Mouse (Mus musculus) brain, adult 2 months (tissue): Measurements from ENCODE around the gene Tnfrsf18.

Source experiments
- DNase-seq: peaks from one replicate; pipeline ENCODE4 v3.0.0; 2011; ENCODE audit warnings: low read depth, low spot score

The Tnfrsf18 gene

GRCm38 (mm10) chr4:156026013-156026412 is at the start of gene Tnfrsf18:
TSS of gene Tnfrsf18 (plus strand) at chr4:156026164.
- peak; percentile 80 for DNase-seq

DNA sequence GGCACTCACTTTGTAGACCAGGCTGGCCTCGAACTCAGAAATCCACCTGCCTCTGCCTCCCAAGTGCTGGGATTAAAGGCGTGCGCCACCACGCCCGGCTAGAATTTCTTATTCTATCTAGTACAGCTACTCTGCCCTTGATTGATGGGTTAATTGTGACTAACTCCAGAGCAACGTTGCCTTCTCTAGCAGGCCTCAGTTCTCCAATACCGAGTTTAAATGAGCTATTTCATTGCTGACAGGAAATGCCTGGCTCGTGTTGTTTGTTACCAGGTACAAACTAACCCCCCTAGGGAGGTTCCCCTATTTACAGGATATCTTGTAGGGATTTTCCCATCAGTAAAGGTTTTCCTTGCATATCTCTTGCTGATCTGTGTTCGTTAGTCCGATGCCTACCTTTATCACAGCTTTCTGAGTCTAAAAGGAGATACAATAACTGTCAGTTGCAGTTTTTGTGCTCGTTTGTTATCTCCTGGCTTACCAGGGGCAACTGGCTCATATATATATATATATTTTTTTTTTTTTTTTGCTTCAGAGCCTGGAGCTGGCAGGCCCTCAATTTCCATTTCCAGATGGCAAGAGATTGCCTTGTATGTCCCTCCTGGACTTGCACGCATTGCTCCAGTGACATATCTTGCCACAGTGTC is 44.4 kb upstream of the Tnfrsf18 start:
- DNase-seq, result no peak

DNA sequence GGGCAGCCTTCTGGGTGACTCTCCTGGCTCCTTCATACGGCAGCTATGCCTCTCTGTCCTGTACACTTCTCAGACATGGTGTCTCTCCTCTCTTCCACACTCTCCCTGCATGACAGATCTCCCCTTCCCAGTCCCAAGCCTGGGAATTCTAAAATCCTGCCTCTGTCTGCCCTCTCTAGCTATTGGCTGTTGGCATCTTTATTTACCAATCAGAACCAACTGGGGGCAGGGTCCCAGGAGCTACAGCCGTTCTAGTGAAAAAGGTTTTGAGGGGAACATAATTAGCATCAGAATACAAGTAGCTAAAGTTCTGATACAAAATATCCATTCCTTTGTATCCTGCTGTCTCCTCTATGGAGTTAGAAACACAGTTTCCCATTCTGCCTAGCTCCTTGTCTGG is 42.2 kb upstream of the Tnfrsf18 start:
- DNase-seq, result no peak

- no peak for DNase-seq
Measured at GRCm38 (mm10) chr4:155991211-155991907, 34.6 kb upstream of the Tnfrsf18 start.

DNA sequence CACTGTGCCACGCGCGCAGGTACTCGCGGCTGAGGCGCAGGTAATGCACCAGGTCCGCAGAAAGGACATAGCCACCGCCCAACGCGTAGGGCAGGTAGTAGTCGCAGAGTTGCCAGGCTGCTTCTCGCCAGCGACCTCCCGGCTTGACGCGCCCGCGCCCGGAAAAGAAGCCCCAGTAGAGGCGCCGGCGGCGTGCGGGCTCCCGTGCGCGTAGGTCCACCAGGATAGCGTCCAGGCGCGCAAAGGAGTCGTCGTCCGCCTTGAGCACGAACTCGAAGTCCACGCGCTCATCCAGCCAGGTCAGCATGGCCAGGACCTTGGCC is 34.1 kb upstream of the Tnfrsf18 start:
- no peak for DNase-seq

- peak; percentile 97 for DNase-seq
Measured at GRCm38 (mm10) chr4:155992241-155992905, 33.6 kb upstream of the Tnfrsf18 start, which contains the start of the genes B3galt6 and Sdf4. TSS of gene B3galt6 (minus strand) at chr4:155992649. TSS of gene Sdf4 (plus strand) at chr4:155992872.

GRCm38 (mm10) chr4:155992906-155993547 is 32.9 kb upstream of the Tnfrsf18 start:
- peak; percentile 98 for DNase-seq

DNA sequence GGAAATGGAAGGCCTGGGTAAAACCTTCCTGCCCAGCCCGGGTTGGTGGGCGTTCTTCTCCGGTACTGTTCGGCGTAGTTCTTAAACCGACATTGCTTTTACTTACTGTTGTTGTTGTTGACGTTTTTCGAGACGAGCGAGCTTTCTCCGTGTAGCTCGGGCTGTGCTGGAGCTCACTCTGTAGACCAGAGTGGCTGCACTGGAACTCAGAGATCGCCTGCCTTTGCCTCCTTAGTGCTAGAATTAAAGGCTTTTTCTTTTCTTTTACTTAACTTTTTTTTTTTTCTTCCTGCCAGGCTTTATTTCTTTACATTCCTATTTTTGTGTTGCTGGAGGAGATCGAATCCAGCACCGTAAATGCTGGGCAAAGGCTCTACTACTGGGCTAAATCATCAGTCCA is 32.4 kb upstream of the Tnfrsf18 start:
- no peak for DNase-seq

- DNase-seq, result no peak
Measured at GRCm38 (mm10) chr4:156004109-156004508, 21.9 kb upstream of the Tnfrsf18 start.

- no peak for DNase-seq
Measured at GRCm38 (mm10) chr4:156008369-156008768, 17.6 kb upstream of the Tnfrsf18 start.

GRCm38 (mm10) chr4:156013637-156014036 is 12.3 kb upstream of the Tnfrsf18 start, which contains the start of gene Tnfrsf4:
TSS of gene Tnfrsf4 (plus strand) at chr4:156013843.
- peak; percentile 81 for DNase-seq

DNA sequence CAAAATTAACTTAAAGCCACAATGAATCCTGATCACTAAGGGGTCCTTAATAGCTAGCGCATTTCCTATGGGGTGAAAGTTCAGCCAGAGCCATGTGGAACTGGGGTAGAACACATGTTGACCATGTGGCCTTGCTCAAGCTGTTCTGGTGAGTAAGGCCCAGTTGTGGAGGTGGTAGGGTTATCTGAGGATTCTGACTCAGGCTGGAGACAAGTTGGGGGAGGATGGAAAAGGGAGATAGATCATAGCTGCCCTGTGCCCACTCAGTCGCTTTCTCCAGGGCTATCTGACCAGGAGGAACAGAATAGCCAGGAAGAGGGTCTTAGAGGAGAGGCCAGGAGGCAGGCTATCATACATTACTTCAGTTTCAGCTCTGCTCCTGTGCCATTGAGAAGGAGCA is 11.5 kb upstream of the Tnfrsf18 start:
- DNase-seq, result peak; percentile 37

DNA sequence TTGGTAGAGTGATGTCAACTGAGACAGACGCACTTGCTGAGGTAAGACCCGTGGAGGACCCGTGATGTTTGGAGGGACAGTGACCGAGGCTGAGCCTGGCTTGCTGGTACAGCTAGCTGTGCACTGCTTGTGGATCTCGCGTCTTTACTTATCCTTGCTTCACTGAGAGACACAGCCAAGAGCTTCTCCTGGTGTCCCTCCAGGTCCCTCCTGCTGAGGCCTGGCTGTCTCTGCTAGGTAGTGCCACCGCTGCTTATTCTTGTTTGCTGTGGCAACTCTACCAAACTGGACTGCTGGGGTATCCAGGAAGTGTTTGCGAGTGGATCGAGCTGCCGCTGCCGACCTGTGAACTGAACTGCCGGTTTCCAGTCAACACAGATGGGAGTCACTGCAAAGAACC is 6.2 kb upstream of the Tnfrsf18 start:
- DNase-seq, result no peak

DNA sequence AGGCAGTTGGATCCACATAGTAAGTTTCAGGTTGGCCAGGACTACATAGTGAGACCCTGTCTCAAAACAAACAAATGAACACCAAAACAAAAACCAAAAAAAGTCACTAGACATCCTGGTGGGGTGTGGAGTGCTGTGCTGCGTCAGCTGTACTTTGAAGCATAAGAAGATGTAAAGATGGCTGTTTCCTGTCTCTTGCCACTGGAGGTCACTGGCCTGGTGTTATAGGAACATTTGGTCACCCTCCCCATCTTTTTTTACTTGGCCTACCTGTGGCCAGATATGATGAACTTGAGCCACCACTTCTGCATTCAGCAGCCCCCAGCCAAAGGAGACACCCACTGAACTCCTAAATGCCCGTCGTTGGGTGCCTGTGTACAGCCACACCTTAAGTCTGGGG is 4.6 kb upstream of the Tnfrsf18 start:
- no peak for DNase-seq

GRCm38 (mm10) chr4:156021942-156022419 is 4.0 kb upstream of the Tnfrsf18 start:
- DNase-seq, result no peak

DNA sequence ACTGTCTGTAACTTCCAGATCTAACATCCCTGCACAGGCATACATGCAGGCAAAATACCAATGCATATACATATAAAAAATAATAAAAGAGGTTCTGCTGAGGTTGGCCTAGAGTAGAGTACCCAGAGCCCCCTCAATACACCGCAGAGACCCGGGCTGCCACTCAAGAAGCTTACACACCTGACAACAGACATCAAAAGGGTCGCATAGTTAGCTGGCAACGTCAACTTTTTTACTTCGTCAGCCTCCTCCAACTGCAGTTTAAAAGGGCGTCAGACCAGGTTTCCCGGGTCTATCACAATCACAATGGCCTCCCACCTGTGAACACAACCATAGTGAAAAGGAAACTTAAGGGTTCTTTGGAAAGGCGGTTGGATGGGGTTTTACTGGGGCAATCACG is 2.4 kb upstream of the Tnfrsf18 start:
- DNase-seq, result no peak

DNA sequence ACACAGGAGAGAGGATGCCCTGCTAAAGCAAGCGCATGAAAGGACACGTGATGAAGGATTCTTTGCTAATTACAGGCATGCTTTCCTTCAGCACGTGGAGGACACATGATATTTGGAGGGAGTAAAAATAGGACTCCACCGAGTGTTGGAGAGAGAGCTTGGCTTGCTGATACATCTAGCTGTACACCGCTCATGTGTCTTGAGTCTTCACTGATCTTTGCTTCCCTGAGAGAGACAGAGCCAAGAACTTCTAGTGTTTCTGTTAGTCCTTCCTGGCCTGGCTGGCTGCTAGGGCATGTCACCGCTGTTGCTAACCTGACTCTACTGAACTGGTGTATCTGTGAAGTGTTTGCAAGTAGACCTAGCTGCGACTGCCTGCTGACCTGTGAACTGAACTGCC is 1.8 kb upstream of the Tnfrsf18 start:
- no peak for DNase-seq

- DNase-seq, result no peak
Measured at GRCm38 (mm10) chr4:156028580-156028979, 2.6 kb downstream of the Tnfrsf18 start.

DNA sequence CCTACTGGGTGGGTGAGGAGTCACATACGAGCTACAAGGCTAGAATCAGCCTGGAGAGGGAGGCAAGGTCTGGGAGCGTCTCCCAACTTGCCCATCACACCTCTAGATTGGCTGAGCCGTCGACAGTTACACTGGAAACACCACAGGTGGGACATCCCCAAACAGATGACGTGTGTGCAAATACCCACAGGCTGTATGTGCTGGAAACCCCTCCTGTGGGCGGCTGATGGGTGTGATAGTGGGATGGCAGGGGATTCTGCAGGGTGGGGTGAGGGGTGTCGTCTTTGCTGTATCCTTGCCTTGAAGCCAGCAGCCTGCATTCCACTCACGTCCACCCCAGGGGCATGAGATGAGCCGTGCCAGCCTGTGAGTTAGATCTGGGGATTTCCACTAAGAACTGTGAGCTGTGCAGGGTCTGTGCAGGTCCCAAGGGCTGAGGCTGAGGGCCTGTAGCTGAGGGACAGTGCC is 4.7 kb downstream of the Tnfrsf18 start:
- no peak for DNase-seq

DNA sequence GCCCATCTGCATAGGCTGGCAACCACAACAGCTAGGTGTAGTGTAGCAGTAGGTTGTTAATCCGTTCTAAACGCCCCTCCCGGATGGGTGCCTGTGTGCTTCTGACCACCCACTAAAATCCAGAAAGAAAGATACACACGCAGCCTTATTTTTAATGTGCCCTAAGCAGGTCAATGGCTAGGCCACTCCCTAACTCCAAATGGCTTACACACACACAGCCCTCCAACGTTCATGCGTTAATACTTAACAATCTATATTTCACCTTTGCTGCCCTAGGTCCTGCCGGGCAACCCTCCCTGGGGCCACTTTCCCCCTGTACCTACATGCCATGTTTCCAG is 5.3 kb downstream of the Tnfrsf18 start:
- DNase-seq, result no peak

DNA sequence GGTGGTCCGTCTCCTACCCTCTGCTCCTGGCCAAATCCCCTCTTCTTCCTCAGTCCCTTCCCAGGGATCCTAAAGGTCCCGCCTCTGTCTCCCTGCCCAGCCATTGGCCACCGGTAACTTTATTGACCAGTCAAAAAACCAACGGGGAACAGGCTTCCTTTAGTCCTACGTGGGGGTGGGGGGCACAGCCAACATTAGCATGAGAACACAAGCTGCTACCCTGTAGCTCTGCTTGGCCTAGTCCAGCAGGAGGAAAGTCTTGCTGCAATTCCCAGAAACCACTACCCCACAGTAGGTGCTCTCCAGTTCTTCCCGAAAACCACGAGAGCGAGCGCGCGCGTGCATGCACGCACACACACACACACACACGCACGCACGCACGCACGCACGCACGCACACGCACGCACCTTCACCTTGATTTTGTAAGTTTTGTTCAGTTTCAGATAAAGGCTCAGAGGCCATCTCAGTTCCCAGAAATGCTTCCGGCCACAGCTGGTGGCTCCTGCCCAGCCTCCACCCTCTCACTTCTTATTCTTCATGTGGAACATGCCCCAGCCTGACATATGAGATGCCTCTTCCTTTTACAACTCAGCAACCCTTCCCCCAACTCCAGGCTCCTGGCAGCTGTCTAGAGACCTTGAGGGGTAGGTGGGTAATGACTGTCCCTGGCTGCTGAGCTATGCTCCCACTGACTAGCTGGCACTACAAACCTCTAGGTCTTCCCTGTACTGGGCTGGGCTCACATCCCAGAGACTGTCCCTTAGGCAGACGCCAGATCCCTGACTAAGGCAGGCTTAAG is 5.8 kb downstream of the Tnfrsf18 start:
- peak; percentile 95 for DNase-seq
